Mouse (Mus musculus) CH12.LX (cell line): ENCODE data around the gene Rnf168.

Source experiments
- CTCF ChIP-seq, 2 experiments: IDR thresholded peaks in 1 of 2; conservative IDR thresholded peaks in 1 of 2; 2 replicates each; pipeline ENCODE4 v1.5.1; 2011 to 2012; ENCODE audit warnings: low read depth in 2 of 2, low read length in 2 of 2, improper control_type of control experiment in 1 of 2, inconsistent platforms in 1 of 2, mild to moderate bottlenecking in 1 of 2, moderate library complexity in 1 of 2
- MAFK ChIP-seq: IDR thresholded peaks from 2 replicates; pipeline ENCODE4 v1.6.1; 2011; ENCODE audit warnings: low read length, improper control_type of control experiment; ENCODE audit not compliant: insufficient replicate concordance
- PAX5 ChIP-seq: IDR thresholded peaks from 2 replicates; pipeline ENCODE4 v1.6.1; 2012; ENCODE audit warnings: low read length, inconsistent platforms, mixed read lengths
- POLR2A ChIP-seq: IDR thresholded peaks from 2 replicates; pipeline ENCODE4 v1.6.1; 2011; ENCODE audit warnings: low read depth, mild to moderate bottlenecking, improper control_type of control experiment, low read length
- POLR2AphosphoS2 ChIP-seq: IDR thresholded peaks from 2 replicates; pipeline ENCODE4 v1.6.1; 2011; ENCODE audit warnings: low read depth, low read length, improper control_type of control experiment
- RAD21 ChIP-seq: IDR thresholded peaks from 2 replicates; pipeline ENCODE4 v1.6.1; 2011; ENCODE audit warnings: low read depth, mild to moderate bottlenecking, low read length, improper control_type of control experiment, moderate library complexity

- TF ChIP-seq POLR2AphosphoS2 (no peak), RAD21 (no peak), CTCF (conservative IDR thresholded peaks at IDR 0.05 in 1 of 2, IDR thresholded peaks at IDR 0.05 in 1 of 2; ENCODE audit: low read depth in 2 of 2, low read length in 2 of 2) (no peak), PAX5 (no peak), POLR2A (no peak), MAFK (no peak)
These were observed 1.1 kb downstream of the Rnf168 start for GRCm38 (mm10) chr16:32278396-32278795.
